Mouse (Mus musculus): ENCODE data around the gene Olfr312. TPM values are rescaled to one million over a fixed set of nuclear protein-coding genes. Genes with fewer than 3 reads are reported as not detected.

Gene Olfr312
- polyA plus RNA-seq (2012; rRNA removed): not detected in 2 replicates

DNA sequence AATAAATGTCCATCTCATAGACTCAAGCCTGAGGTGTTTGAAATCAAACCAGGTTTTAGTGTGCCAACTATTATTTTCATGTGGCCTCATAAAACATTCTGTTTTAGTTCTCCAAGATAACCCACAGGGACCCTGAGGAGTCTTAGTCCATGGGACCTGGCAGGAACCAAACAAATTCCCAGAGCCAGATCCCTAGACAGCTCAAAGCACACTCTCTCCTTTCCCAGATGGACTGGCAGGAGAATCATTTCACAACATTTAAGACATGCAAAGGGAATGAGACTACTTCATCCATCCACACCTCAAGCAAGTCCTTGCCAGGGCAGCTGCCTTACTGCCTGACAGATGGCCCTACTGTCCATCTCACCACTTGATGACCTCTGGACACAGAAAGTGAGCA is at the start of gene Olfr312:
Gene Olfr312 (plus strand): TSS at position 301 of the 400 bp plus-strand sequence.

DNA sequence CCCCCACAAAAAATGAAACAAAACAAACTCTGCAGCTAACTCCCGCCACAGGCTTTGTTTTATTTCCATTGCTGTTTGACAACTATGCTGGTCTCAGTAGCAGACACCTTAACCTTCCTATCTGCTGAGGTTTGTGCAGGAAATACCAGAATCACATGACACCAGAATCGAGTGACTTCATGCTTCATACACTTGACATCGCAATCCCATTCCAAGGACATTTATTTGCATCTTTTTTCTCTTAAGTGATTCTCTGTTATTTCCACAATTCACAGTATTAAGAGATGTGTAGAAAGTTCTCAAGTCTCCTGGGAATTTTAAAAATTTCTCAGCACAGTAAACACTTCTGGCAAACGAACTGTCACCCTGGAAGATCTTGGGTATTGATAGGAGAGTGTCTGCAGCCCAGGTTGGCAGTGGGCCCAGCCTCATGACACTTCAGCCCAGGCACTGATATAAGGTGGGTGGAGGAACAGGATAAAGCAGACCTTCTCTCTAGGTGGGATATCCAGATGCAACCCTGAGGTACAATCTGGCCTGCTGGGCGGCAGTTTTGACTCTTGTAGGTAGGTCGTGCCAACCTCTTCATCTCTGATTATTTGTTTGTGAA is 46.5 kb upstream of the Olfr312 start, which contains the start of gene Olfr314:
Gene Olfr314 (plus strand): TSS at position 473 of the 610 bp plus-strand sequence.

DNA sequence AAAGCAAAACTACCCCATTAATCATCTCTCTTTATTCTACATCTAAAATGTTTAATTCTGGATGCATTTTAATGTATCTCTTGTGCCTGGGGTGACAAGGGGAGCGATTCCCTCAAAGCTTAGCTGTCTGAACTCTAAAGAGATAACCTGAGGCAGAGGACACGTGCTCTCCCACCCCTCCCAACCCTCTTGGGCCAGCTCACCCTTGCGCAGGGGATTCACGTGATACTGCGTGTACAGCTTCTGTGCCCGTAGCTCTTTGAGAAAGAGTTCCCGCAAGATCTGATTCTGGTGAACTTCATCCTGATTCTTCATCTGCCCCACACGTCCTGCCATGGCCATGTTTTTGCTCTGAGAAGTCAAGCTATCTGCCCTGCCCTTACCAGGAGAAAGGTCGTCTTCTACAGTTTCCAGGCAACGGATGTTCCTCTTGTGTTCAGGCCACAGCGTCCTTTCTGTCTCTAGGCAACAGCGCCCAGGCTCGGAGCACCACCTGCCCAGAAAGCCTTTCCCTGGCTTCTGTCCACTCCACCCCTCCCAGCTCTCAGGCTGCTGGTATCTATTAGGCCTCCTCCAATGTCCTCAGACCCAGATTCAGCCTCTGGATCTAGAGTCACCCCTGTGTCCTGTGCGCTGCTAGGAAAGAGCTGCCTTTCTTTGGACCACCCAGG is 27.3 kb upstream of the Olfr312 start, which contains the start of gene Fam183b:
Gene Fam183b (minus strand): TSS at position 403 of the 671 bp plus-strand sequence.

DNA sequence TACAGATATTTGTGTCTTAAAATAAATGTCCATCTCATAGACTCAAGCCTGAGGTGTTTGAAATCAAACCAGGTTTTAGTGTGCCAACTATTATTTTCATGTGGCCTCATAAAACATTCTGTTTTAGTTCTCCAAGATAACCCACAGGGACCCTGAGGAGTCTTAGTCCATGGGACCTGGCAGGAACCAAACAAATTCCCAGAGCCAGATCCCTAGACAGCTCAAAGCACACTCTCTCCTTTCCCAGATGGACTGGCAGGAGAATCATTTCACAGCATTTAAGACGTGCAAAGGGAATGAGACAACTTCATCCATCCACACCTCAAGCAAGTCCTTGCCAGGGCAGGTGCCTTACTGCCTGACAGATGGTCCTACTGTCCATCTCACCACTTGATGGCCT is 14.3 kb upstream of the Olfr312 start, which contains the start of gene Olfr313:
Gene Olfr313 (plus strand): TSS at position 301 of the 400 bp plus-strand sequence.

DNA sequence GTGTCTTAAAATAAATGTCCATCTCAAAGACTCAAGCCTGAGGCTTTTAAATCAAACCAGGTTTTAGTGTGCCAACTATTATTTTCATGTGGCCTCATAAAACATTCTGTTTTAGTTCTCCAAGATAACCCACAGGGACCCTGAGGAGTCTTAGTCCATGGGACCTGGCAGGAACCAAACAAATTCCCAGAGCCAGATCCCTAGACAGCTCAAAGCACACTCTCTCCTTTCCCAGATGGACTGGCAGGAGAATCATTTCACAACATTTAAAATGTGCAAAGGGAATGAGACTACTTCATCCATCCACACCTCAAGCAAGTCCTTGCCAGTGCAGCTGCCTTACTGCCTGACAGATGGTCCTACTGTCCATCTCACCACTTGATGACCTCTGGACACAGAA is 9.9 kb downstream of the Olfr312 start, which contains the start of gene Olfr311:
Gene Olfr311 (plus strand): TSS at position 301 of the 400 bp plus-strand sequence.

DNA sequence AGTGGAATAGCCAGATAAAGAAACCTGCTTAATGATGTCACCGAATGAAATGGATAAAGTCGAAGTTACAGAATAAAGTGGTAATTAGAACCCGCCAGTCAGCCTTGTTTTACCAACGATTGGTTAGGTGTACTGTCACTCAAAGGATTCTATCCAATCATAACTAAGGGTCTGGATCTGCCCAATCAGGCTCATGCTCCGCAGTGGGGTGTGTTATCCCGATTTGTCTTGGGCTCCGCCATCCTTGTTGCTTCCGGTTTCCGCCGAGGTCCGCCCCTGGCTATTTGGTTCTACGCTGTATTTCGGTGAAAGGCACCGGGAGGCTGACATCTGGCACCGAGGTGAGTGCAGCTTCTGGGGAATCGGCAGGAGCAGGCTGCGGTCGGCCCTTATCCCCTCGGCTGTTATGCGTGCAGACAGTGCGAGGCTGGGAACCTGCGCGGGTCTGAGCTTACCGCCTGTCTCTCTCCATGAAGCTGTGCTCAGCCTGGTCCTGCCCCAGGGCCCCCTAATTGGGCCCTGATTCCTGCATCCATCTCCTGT is 18.0 kb downstream of the Olfr312 start, which contains the start of gene Gm12258:
Gene Gm12258 (plus strand): TSS at position 240 of the 543 bp plus-strand sequence.

DNA sequence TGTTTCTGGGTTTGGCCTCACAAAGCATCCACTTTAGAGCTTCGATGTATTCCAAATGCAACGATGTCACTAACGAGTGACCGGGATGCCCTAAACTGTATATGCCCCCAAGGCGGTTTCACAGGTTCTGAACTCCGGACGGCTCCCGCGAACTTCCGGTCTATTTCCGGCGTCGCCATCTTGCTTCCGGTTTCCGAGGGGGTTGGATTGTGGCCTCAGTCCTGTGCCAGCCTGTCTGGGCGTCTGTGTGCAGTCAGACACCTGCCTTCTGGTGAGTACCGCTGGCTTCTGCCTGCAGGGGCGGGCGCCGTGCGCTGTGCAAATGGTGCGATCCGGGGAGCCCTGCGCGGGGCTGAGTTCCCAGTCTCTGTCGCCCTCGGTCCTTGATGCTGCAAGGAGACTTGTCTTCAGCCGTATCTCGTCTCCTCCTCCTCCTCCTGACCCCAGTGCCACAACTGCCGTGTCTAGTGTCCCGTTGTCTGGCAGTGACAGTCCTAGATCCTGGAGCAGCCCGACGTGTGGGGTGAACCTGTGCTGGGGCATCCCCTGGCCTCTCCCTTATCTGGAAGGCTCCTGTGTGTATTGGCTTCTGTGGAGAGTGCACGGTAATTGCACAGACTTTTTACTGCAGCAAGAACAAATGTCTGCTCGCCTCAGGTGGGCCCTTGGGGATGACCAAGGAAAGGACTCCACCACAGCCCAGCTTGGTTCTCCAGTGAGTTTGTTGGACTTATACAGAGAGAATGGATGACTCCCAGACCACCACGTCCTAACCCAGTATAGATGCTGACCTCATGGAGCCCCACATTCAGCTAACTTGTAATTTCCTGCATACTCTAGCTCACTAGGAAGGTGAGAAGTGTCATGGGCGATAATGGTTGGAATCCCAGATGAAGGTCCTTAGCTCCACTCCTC is 38.3 kb downstream of the Olfr312 start, which contains the start of gene 2810021J22Rik:
Gene 2810021J22Rik (plus strand): TSS at position 178 of the 915 bp plus-strand sequence.

Other genes with a start within 250 kb of the Olfr312 start
- 0.01 TPM in 1 of 2 replicates, not detected in the other for gene Olfr324, start 234.1 kb upstream of the Olfr312 start, polyA plus RNA-seq (2012; rRNA removed)
- not detected in 2 replicates for gene 2210407C18Rik, start 213.2 kb upstream of the Olfr312 start, polyA plus RNA-seq (2012; rRNA removed)
- not detected in 2 replicates for gene Olfr323, start 198.7 kb upstream of the Olfr312 start, polyA plus RNA-seq (2012; rRNA removed)
- 0.92 and 1.0 TPM in 2 replicates for gene Trim58, start 188.8 kb upstream of the Olfr312 start, polyA plus RNA-seq (2012; rRNA removed)
- 0.02 and 0.06 TPM in 2 replicates for gene Olfr322, start 170.5 kb upstream of the Olfr312 start, polyA plus RNA-seq (2012; rRNA removed)
- gene Olfr320, start 148.1 kb upstream of the Olfr312 start, polyA plus RNA-seq (2012; rRNA removed): not detected in 2 replicates
- gene Olfr319, start 130.1 kb upstream of the Olfr312 start, polyA plus RNA-seq (2012; rRNA removed): not detected in 2 replicates
- not detected in 2 replicates for gene Olfr318, start 105.2 kb upstream of the Olfr312 start, polyA plus RNA-seq (2012; rRNA removed)
- 0.04 and 0.05 TPM in 2 replicates for gene Olfr317, start 90.0 kb upstream of the Olfr312 start, polyA plus RNA-seq (2012; rRNA removed)
- gene Olfr316, start 76.5 kb upstream of the Olfr312 start, polyA plus RNA-seq (2012; rRNA removed): not detected in 2 replicates
- gene Olfr315, start 56.0 kb upstream of the Olfr312 start, polyA plus RNA-seq (2012; rRNA removed): not detected in 2 replicates
- gene Olfr314, start 46.3 kb upstream of the Olfr312 start, polyA plus RNA-seq (2012; rRNA removed): not detected in 2 replicates
- gene Fam183b, start 27.3 kb upstream of the Olfr312 start, polyA plus RNA-seq (2012; rRNA removed): 1.9 and 2.0 TPM in 2 replicates
- gene Olfr313, start 14.2 kb upstream of the Olfr312 start, polyA plus RNA-seq (2012; rRNA removed): not detected in 2 replicates
- 0.04 TPM in 1 of 2 replicates, not detected in the other for gene Olfr311, start 10.0 kb downstream of the Olfr312 start, polyA plus RNA-seq (2012; rRNA removed)
- 14.4 and 18.1 TPM in 2 replicates for gene Gm12258, start 17.9 kb downstream of the Olfr312 start, polyA plus RNA-seq (2012; rRNA removed)
- 8.4 and 10.1 TPM in 2 replicates for gene 2810021J22Rik, start 38.0 kb downstream of the Olfr312 start, polyA plus RNA-seq (2012; rRNA removed)
- gene Zfp39, start 75.0 kb downstream of the Olfr312 start, polyA plus RNA-seq (2012; rRNA removed): 4.0 and 6.2 TPM in 2 replicates
- gene Btnl10, start 88.7 kb downstream of the Olfr312 start, polyA plus RNA-seq (2012; rRNA removed): 0.25 and 0.91 TPM in 2 replicates
- 274 and 477 TPM in 2 replicates for gene Rnf187, start 109.7 kb downstream of the Olfr312 start, polyA plus RNA-seq (2012; rRNA removed)
- gene Hist3h2ba, start 119.7 kb downstream of the Olfr312 start, polyA plus RNA-seq (2012; rRNA removed): 131 and 225 TPM in 2 replicates
- gene Hist3h2a, start 125.4 kb downstream of the Olfr312 start, polyA plus RNA-seq (2012; rRNA removed): 35.5 and 38.9 TPM in 2 replicates
- gene Trim17, start 125.4 kb downstream of the Olfr312 start, polyA plus RNA-seq (2012; rRNA removed): 0.31 and 0.61 TPM in 2 replicates
- 25.3 and 33.0 TPM in 2 replicates for gene Trim11, start 148.9 kb downstream of the Olfr312 start, polyA plus RNA-seq (2012; rRNA removed)

Data from central nervous system, embryonic 11.5 days (tissue).